Mouse (Mus musculus): ENCODE measurements around the gene H2-Eb2. TPM values are rescaled to one million over a fixed set of nuclear protein-coding genes. Genes with fewer than 3 reads are reported as not detected.

Gene H2-Eb2
- polyA plus RNA-seq, 1 experiment from 2014 or later = not detected

GRCm38 (mm10) chr17:34344882-34345281 lies 19.4 kb downstream of the H2-Eb2 start:
- WGBS = 94% methylated on average over 4 of the region's 4 CpGs
- Histone ChIP-seq H3K27me3 (ENCODE audit: poor library complexity, severe bottlenecking) (no peaks in the 10 kb centered on the region), H3K36me3 (replicated peaks) (no peaks in the 10 kb centered on the region), H3K4me3 (no peak overlapping the region), H3K27ac (no peak overlapping the region), H3K4me1 (no peaks in the 10 kb centered on the region), H3K9me3 (no peaks in the 10 kb centered on the region)
- no peak for DNase-seq (ENCODE audit: extremely low spot score, low spot score)

- no peaks in the 10 kb centered on the region for H3K27me3 ChIP-seq (ENCODE audit: poor library complexity, severe bottlenecking)
- H3K4me1 ChIP-seq = no peaks in the 10 kb centered on the region
- no peak overlapping the region for H3K27ac ChIP-seq
- H3K9me3 ChIP-seq = no peaks in the 10 kb centered on the region
- no peaks in the 10 kb centered on the region for H3K36me3 ChIP-seq (replicated peaks)
- no peak overlapping the region for H3K4me3 ChIP-seq
- no peak for DNase-seq (ENCODE audit: extremely low spot score, low spot score)
- 88% methylated on average over 7 of the region's 7 CpGs for WGBS
Observed at GRCm38 (mm10) chr17:34345486-34345885, 20.0 kb downstream of the H2-Eb2 start.

- Histone ChIP-seq H3K4me3 (no peak overlapping the region), H3K4me1 (no peaks in the 10 kb centered on the region), H3K27ac (no peak overlapping the region), H3K9me3 (no peaks in the 10 kb centered on the region), H3K36me3 (replicated peaks) (no peaks in the 10 kb centered on the region), H3K27me3 (ENCODE audit: poor library complexity, severe bottlenecking) (no peaks in the 10 kb centered on the region)
- 78% methylated on average over 3 of the region's 3 CpGs for WGBS
- DNase-seq (ENCODE audit: extremely low spot score, low spot score) = no peak
Observed at GRCm38 (mm10) chr17:34346041-34346440, 20.6 kb downstream of the H2-Eb2 start.

- 77% methylated on average over 6 of the region's 6 CpGs for WGBS
- H3K4me1 ChIP-seq = no peaks in the 10 kb centered on the region
- H3K36me3 ChIP-seq (replicated peaks) = no peaks in the 10 kb centered on the region
- no peaks in the 10 kb centered on the region for H3K9me3 ChIP-seq
- no peaks in the 10 kb centered on the region for H3K27me3 ChIP-seq (ENCODE audit: poor library complexity, severe bottlenecking)
- DNase-seq (ENCODE audit: extremely low spot score, low spot score) = no peak
- no peak overlapping the region for H3K27ac ChIP-seq
- no peak overlapping the region for H3K4me3 ChIP-seq
Observed at GRCm38 (mm10) chr17:34347606-34348308, 22.3 kb downstream of the H2-Eb2 start.

- H3K4me1 ChIP-seq = no peaks in the 10 kb centered on the region
Observed at GRCm38 (mm10) chr17:34349429-34349828, 24.0 kb downstream of the H2-Eb2 start.

GRCm38 (mm10) chr17:34354539-34354938 lies 29.1 kb downstream of the H2-Eb2 start, which contains the start of gene Btnl2:
TSS of gene Btnl2 (plus strand) at chr17:34354822.
- H3K27ac ChIP-seq = no peak within 1 kb of the TSS

More at GRCm38 (mm10) chr17:34349429-34349828, 24.0 kb downstream of the H2-Eb2 start:
- no peaks in the 10 kb centered on the region for H3K27me3 ChIP-seq (ENCODE audit: poor library complexity, severe bottlenecking)
- H3K36me3 ChIP-seq (replicated peaks) = no peaks in the 10 kb centered on the region
- no peak overlapping the region for H3K4me3 ChIP-seq
- WGBS = 5% methylated on average over 4 of the region's 4 CpGs
- peak; percentile 62 for DNase-seq (ENCODE audit: extremely low spot score, low spot score)
- H3K27ac ChIP-seq = no peak overlapping the region
- no peaks in the 10 kb centered on the region for H3K9me3 ChIP-seq

GRCm38 (mm10) chr17:34354940-34355339 lies 29.5 kb downstream of the H2-Eb2 start:
- H3K27ac ChIP-seq = no peak overlapping the region
- WGBS = 91% methylated on average over 1 of the region's 1 CpGs

More at GRCm38 (mm10) chr17:34354539-34354938, 29.1 kb downstream of the H2-Eb2 start, which contains the start of gene Btnl2:
- Histone ChIP-seq H3K27me3 (ENCODE audit: poor library complexity, severe bottlenecking) (no peaks in the 10 kb centered on the region), H3K9me3 (no peaks in the 10 kb centered on the region), H3K4me3 (no peak within 1 kb of the TSS), H3K4me1 (no peaks in the 10 kb centered on the region), H3K36me3 (replicated peaks) (no peaks in the 10 kb centered on the region)
- no peak for DNase-seq (ENCODE audit: extremely low spot score, low spot score)
- 90% methylated on average over 5 of the region's 5 CpGs for WGBS

GRCm38 (mm10) chr17:34362954-34363546 lies 37.6 kb downstream of the H2-Eb2 start:
- WGBS = 85% methylated on average over 15 of the region's 15 CpGs
- Histone ChIP-seq H3K4me1 (no peaks in the 10 kb centered on the region), H3K27me3 (ENCODE audit: poor library complexity, severe bottlenecking) (no peaks in the 10 kb centered on the region), H3K4me3 (no peak overlapping the region), H3K36me3 (replicated peaks) (no peaks in the 10 kb centered on the region), H3K9me3 (no peaks in the 10 kb centered on the region), H3K27ac (no peak overlapping the region)
- DNase-seq (ENCODE audit: extremely low spot score, low spot score) = no peak

More at GRCm38 (mm10) chr17:34354940-34355339, 29.5 kb downstream of the H2-Eb2 start:
- H3K36me3 ChIP-seq (replicated peaks) = no peaks in the 10 kb centered on the region
- DNase-seq (ENCODE audit: extremely low spot score, low spot score) = no peak
- H3K4me1 ChIP-seq = no peaks in the 10 kb centered on the region
- no peaks in the 10 kb centered on the region for H3K9me3 ChIP-seq
- H3K4me3 ChIP-seq = no peak overlapping the region
- no peaks in the 10 kb centered on the region for H3K27me3 ChIP-seq (ENCODE audit: poor library complexity, severe bottlenecking)

- Histone ChIP-seq H3K27me3 (ENCODE audit: poor library complexity, severe bottlenecking) (no peaks in the 10 kb centered on the region), H3K27ac (no peak overlapping the region), H3K4me1 (no peaks in the 10 kb centered on the region), H3K36me3 (replicated peaks) (no peaks in the 10 kb centered on the region), H3K4me3 (no peak overlapping the region), H3K9me3 (no peaks in the 10 kb centered on the region)
- 86% methylated on average over 3 of the region's 3 CpGs for WGBS
- no peak for DNase-seq (ENCODE audit: extremely low spot score, low spot score)
Observed at GRCm38 (mm10) chr17:34363676-34364310, 38.3 kb downstream of the H2-Eb2 start.

- DNase-seq (ENCODE audit: extremely low spot score, low spot score) = no peak
- H3K36me3 ChIP-seq (replicated peaks) = no peaks in the 10 kb centered on the region
- 82% methylated on average over 10 of the region's 10 CpGs for WGBS
- no peaks in the 10 kb centered on the region for H3K9me3 ChIP-seq
- H3K4me1 ChIP-seq = no peaks in the 10 kb centered on the region
- no peak overlapping the region for H3K27ac ChIP-seq
- H3K27me3 ChIP-seq (ENCODE audit: poor library complexity, severe bottlenecking) = no peaks in the 10 kb centered on the region
- no peak overlapping the region for H3K4me3 ChIP-seq
Observed at GRCm38 (mm10) chr17:34365031-34365430, 39.6 kb downstream of the H2-Eb2 start.

GRCm38 (mm10) chr17:34370563-34370962 lies 45.1 kb downstream of the H2-Eb2 start:
- no peak for DNase-seq (ENCODE audit: extremely low spot score, low spot score)
- WGBS = 90% methylated on average over 4 of the region's 4 CpGs
- no peaks in the 10 kb centered on the region for H3K9me3 ChIP-seq
- no peak overlapping the region for H3K4me3 ChIP-seq
- no peaks in the 10 kb centered on the region for H3K27me3 ChIP-seq (ENCODE audit: poor library complexity, severe bottlenecking)
- H3K36me3 ChIP-seq (replicated peaks) = no peaks in the 10 kb centered on the region
- no peak overlapping the region for H3K27ac ChIP-seq
- no peaks in the 10 kb centered on the region for H3K4me1 ChIP-seq

- no peak overlapping the region for H3K27ac ChIP-seq
- no peaks in the 10 kb centered on the region for H3K36me3 ChIP-seq (replicated peaks)
- WGBS = 87% methylated on average over 6 of the region's 6 CpGs
- no peaks in the 10 kb centered on the region for H3K4me1 ChIP-seq
- no peak for DNase-seq (ENCODE audit: extremely low spot score, low spot score)
- no peak overlapping the region for H3K4me3 ChIP-seq
- H3K9me3 ChIP-seq = no peaks in the 10 kb centered on the region
- H3K27me3 ChIP-seq (ENCODE audit: poor library complexity, severe bottlenecking) = no peaks in the 10 kb centered on the region
Observed at GRCm38 (mm10) chr17:34373055-34373709, 47.7 kb downstream of the H2-Eb2 start.
